24 mouse cellular contexts compared by ENCODE assay signal in the genomic region with DNA sequence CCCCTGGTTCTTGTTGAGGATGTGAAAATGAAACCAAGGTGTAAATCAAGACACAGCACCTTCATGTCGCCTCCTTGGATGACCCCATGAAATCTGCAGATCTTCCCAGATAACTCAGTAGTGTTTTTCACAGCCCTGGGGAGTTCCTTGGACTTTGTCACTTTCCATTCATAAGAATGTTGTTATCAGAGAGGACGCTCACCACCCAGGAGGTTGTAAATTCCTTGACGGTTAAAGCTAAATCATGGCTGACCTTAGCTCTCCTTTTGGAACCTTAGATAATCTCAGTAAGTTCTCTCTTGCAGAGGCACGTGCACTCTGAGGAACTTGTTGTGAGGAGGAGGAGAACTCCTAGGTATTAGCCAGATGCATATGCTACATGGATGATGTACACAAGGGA.
"Had no signal": no experiment of that assay in that cellular context is flagged by ENCODE, and none has a peak within 500 bp of the region (broad histone marks: within the 10 kb centered on the region; RNA-seq: fewer than 3 reads in every experiment).

No protein-coding gene starts in this region.

- H3K4me1 ChIP-seq: liver, embryonic 12.5 days; liver, embryonic 15.5 days; lung, embryonic 15.5 days; megakaryocyte, embryonic 14.5 days; neural tube, embryonic 13.5 days had no signal

- H3K9me3 ChIP-seq: limb, embryonic 10.5 days; limb, embryonic 13.5 days; liver, embryonic 12.5 days; liver, embryonic 15.5 days; lung, embryonic 15.5 days; neural tube, embryonic 13.5 days had no signal

- H3K4me3 ChIP-seq: layer of hippocampus, adult 2 months; limb, embryonic 10.5 days; limb, embryonic 13.5 days; liver, embryonic 12.5 days; liver, embryonic 15.5 days; lung, embryonic 15.5 days; megakaryocyte, embryonic 14.5 days; myocyte; neural tube, embryonic 13.5 days had no signal

- H3K36me3 ChIP-seq: limb, embryonic 10.5 days; limb, embryonic 13.5 days; liver, embryonic 12.5 days; liver, embryonic 15.5 days; lung, embryonic 15.5 days; neural tube, embryonic 13.5 days had no signal

- H3K27me3 ChIP-seq: limb, embryonic 13.5 days; liver, embryonic 12.5 days; liver, embryonic 15.5 days; lung, embryonic 15.5 days; megakaryocyte, embryonic 14.5 days; neural tube, embryonic 13.5 days had no signal

- H3K27ac ChIP-seq: hindbrain, postnatal 0 days; kidney, postnatal 0 days; layer of hippocampus, adult 2 months; limb, embryonic 10.5 days; limb, embryonic 13.5 days; liver, embryonic 12.5 days; liver, embryonic 15.5 days; lung, embryonic 15.5 days; neural tube, embryonic 13.5 days had no signal

- DNase-seq: kidney, postnatal 4 days; layer of hippocampus, adult 9-11 months; liver; lung, adult 18-20 months; lung, postnatal 10 days; lung, postnatal 36 days; retina, postnatal 1 day; right cerebral cortex, postnatal 25 days; thymus, adult 2 months; thymus, postnatal 14 days had no signal

- ATAC-seq: hindbrain, postnatal 0 days; inflammation-experienced regulatory T-cells, adult 6 months; liver, embryonic 12.5 days; midbrain, embryonic 16.5 days had no signal

- H3K4me2 ChIP-seq: limb, embryonic 13.5 days; liver, embryonic 12.5 days; liver, embryonic 15.5 days; lung, embryonic 15.5 days; midbrain, embryonic 11.5 days; neural tube, embryonic 13.5 days had no signal

- H3K9ac ChIP-seq: limb, embryonic 13.5 days; liver, embryonic 12.5 days; liver, embryonic 15.5 days; lung, embryonic 15.5 days; neural tube, embryonic 13.5 days had no signal
